Mouse (Mus musculus): ENCODE results near the gene Sgsm2. TPM values are rescaled to one million over a fixed set of nuclear protein-coding genes. Genes with fewer than 3 reads are reported as not detected.

Sgsm2 gene
- polyA plus RNA-seq, 1 experiment = 14.5 TPM

DNA sequence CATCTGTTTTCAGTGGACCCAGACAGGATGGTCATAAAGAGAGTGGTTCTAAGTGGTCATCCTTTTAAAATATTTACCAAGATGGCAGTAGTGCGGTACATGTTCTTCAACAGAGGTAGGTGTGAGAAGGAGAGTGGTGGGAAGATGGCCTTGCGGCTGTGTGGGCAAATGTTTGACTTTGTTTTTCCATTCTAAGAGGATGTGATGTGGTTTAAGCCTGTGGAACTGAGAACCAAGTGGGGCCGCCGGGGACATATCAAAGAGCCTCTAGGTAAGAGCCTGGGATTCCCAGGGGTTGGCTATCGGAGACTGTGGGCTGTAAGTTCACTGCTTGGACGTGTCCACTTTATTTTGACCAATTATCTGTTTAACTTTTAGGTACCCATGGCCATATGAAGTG is 11.0 kb upstream of the Sgsm2 start:
- no peaks in the 10 kb centered on the region for H3K4me1 ChIP-seq (replicated peaks; ENCODE audit: control insufficient read depth, insufficient read depth, low read length)
- no peak overlapping the region for H3K27ac ChIP-seq (ENCODE audit: control insufficient read depth, insufficient read depth, low read length)
- TF ChIP-seq POLR2A (IDR thresholded peaks at IDR 0.05; ENCODE audit: control insufficient read depth, extremely low read depth, insufficient read depth, low read length, poor library complexity) (no peak), CTCF (IDR thresholded peaks at IDR 0.05; ENCODE audit: borderline replicate concordance, control insufficient read depth, extremely low read depth, insufficient read depth, low read length, poor library complexity) (no peak)
- H3K4me3 ChIP-seq (ENCODE audit: control insufficient read depth, insufficient read depth, low read length) = no peak overlapping the region
- peaks cover 66% of the 10 kb centered on the region for H3K36me3 ChIP-seq (ENCODE audit: control insufficient read depth, insufficient read depth, low read length)
- no peak for DNase-seq
- no peaks in the 10 kb centered on the region for H3K27me3 ChIP-seq (ENCODE audit: control insufficient read depth, insufficient read depth, low read length)
- 94% methylated on average over 6 of the region's 6 CpGs for WGBS

DNA sequence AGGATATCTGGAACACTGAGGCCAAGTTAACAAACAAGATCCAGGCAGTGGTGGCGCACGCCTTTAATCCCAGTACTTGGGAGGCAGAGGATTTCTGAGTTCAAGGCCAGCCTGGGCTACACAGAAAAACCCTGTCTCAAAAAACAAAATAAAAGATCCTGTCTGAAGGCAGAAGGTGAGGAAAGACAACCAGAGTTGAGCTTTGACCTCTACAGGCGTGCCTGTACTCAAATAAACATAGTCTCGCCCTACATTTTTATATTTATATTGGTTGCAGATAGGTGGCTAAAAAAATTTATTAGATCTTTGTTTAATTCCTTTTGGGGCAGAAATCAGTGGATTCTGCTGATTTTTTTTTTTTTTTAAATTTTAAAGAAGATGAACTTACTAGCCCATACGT is 5.6 kb upstream of the Sgsm2 start:
- 97% methylated on average over 5 of the region's 5 CpGs for WGBS
- Histone ChIP-seq H3K4me1 (replicated peaks; ENCODE audit: control insufficient read depth, insufficient read depth, low read length) (0 out of 2 replicates have a peak, but pooled peaks cover 3% of the 10 kb centered on the region), H3K4me3 (ENCODE audit: control insufficient read depth, insufficient read depth, low read length) (no peak overlapping the region), H3K27me3 (ENCODE audit: control insufficient read depth, insufficient read depth, low read length) (no peaks in the 10 kb centered on the region), H3K36me3 (ENCODE audit: control insufficient read depth, insufficient read depth, low read length) (peaks cover 70% of the 10 kb centered on the region), H3K27ac (ENCODE audit: control insufficient read depth, insufficient read depth, low read length) (no peak overlapping the region)
- no peak for DNase-seq
- no peak for TF ChIP-seq CTCF (IDR thresholded peaks at IDR 0.05; ENCODE audit: borderline replicate concordance, control insufficient read depth, extremely low read depth, insufficient read depth, low read length, poor library complexity)
- no peak for TF ChIP-seq POLR2A (IDR thresholded peaks at IDR 0.05; ENCODE audit: control insufficient read depth, extremely low read depth, insufficient read depth, low read length, poor library complexity)

DNA sequence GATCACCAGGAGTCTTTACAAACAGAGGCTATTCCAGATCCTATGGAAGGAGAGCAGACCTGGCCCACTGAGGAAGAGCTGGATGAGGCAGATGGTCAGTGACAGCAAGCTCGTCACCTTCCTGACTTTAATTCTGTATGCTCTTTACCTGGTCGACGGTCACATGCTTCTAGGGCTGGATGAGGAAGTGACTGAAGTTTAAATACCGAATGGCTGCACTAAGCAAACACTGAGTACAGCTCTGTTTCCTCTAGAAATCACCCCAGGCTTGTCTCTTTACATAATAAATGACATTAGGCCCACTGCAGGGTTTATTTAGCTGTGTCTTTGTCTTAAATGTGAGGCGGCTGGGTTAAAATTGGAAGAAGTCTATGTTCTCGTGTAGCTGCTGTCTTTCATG is 4.7 kb upstream of the Sgsm2 start:
- 0 out of 2 replicates have a peak, but pooled peaks cover 3% of the 10 kb centered on the region for H3K4me1 ChIP-seq (replicated peaks; ENCODE audit: control insufficient read depth, insufficient read depth, low read length)
- H3K27me3 ChIP-seq (ENCODE audit: control insufficient read depth, insufficient read depth, low read length) = no peaks in the 10 kb centered on the region
- 86% methylated on average over 6 of the region's 6 CpGs for WGBS
- no peak overlapping the region for H3K27ac ChIP-seq (ENCODE audit: control insufficient read depth, insufficient read depth, low read length)
- H3K36me3 ChIP-seq (ENCODE audit: control insufficient read depth, insufficient read depth, low read length) = peaks cover 62% of the 10 kb centered on the region
- H3K4me3 ChIP-seq (ENCODE audit: control insufficient read depth, insufficient read depth, low read length) = no peak overlapping the region
- DNase-seq = no peak
- TF ChIP-seq CTCF (IDR thresholded peaks at IDR 0.05; ENCODE audit: borderline replicate concordance, control insufficient read depth, extremely low read depth, insufficient read depth, low read length, poor library complexity) (no peak), POLR2A (IDR thresholded peaks at IDR 0.05; ENCODE audit: control insufficient read depth, extremely low read depth, insufficient read depth, low read length, poor library complexity) (no peak)

DNA sequence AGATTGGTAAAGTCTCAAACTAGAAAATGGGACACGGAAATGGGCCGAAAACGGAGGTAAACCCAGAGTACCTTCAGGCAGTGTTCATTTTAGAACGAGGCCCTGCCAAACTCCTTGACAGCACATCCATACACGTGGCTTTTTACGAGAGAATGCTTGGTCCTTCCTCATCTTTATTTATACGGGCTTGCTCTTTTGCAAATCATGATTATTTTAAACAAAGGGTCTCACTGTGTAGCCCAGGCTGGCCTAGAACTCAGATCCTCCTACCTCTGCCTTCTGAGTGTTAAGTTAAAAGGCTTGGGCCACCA is 1.6 kb upstream of the Sgsm2 start:
- WGBS = 1% methylated on average over 7 of the region's 7 CpGs
- Histone ChIP-seq H3K4me3 (ENCODE audit: control insufficient read depth, insufficient read depth, low read length) (peak overlapping the region; percentile 62), H3K4me1 (replicated peaks; ENCODE audit: control insufficient read depth, insufficient read depth, low read length) (peaks cover 8% of the 10 kb centered on the region; the same call in 1 of the 2 replicates), H3K27me3 (ENCODE audit: control insufficient read depth, insufficient read depth, low read length) (no peaks in the 10 kb centered on the region), H3K36me3 (ENCODE audit: control insufficient read depth, insufficient read depth, low read length) (peaks cover 33% of the 10 kb centered on the region), H3K27ac (ENCODE audit: control insufficient read depth, insufficient read depth, low read length) (peak overlapping the region; percentile 24; the same call in 1 of the 2 replicates)
- DNase-seq = no peak
- no peak for TF ChIP-seq POLR2A (IDR thresholded peaks at IDR 0.05; ENCODE audit: control insufficient read depth, extremely low read depth, insufficient read depth, low read length, poor library complexity)
- no peak for TF ChIP-seq CTCF (IDR thresholded peaks at IDR 0.05; ENCODE audit: borderline replicate concordance, control insufficient read depth, extremely low read depth, insufficient read depth, low read length, poor library complexity)

DNA sequence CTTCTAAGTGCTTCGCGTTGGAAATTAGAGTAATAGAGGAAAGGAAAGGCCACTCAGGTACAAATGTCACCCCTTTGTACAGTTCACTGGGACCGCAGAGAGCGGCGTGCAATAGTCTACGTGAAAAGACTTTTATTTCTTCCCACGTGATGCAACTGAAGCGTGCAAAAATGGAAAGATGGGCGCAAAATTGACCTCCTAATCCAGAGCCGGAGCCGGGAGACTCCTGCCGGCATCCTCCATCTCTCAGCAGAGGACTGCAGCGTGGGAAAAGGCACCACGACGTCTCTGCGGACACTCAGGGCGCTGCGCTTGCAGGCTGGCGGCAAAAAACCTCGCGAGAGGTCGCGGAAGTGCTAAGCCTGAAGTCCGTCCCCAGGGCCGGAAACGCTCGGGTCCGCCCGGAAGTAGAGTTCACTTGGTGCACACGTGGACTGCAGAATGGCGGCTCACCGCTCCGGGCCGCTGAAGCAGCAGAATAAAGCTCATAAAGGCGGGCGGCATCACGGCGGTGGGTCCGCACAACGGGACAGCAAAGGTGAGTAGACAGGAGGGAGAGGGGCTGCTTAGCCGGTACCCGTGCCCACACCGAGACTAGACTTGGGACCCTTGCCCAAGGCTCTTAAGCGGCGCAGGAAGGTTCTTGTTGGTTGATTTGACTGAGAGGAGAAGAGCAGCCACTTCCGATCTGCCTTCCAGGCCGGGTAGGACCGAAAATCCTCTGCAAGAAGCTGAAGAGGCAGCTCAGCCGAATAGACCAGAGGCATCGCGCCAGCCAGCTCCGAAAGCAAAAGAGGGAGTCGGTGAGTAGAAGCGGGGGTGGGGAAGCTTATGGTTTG is 1.0 kb upstream of the Sgsm2 start, which contains the start of gene Tsr1:
TSS of gene Tsr1 (plus strand) at position 394 of the 839 bp plus-strand sequence.
- H3K27me3 ChIP-seq (ENCODE audit: control insufficient read depth, insufficient read depth, low read length) = no peaks in the 10 kb centered on the region
- TF ChIP-seq CTCF (IDR thresholded peaks at IDR 0.05; ENCODE audit: borderline replicate concordance, control insufficient read depth, extremely low read depth, insufficient read depth, low read length, poor library complexity) (no peak), POLR2A (IDR thresholded peaks at IDR 0.05; ENCODE audit: control insufficient read depth, extremely low read depth, insufficient read depth, low read length, poor library complexity) (peak; percentile 55; the same call in 1 of the 2 replicates)
- WGBS = under 1% methylated on average over 54 of the region's 54 CpGs
- H3K36me3 ChIP-seq (ENCODE audit: control insufficient read depth, insufficient read depth, low read length) = peaks cover 27% of the 10 kb centered on the region
- H3K4me1 ChIP-seq (replicated peaks; ENCODE audit: control insufficient read depth, insufficient read depth, low read length) = peaks cover 8% of the 10 kb centered on the region; the same call in 1 of the 2 replicates
- peak; percentile 88 for DNase-seq
- H3K4me3 ChIP-seq (ENCODE audit: control insufficient read depth, insufficient read depth, low read length) = peak within 1 kb of the TSS; percentile 62
- H3K27ac ChIP-seq (ENCODE audit: control insufficient read depth, insufficient read depth, low read length) = peak within 1 kb of the TSS; percentile 51

DNA sequence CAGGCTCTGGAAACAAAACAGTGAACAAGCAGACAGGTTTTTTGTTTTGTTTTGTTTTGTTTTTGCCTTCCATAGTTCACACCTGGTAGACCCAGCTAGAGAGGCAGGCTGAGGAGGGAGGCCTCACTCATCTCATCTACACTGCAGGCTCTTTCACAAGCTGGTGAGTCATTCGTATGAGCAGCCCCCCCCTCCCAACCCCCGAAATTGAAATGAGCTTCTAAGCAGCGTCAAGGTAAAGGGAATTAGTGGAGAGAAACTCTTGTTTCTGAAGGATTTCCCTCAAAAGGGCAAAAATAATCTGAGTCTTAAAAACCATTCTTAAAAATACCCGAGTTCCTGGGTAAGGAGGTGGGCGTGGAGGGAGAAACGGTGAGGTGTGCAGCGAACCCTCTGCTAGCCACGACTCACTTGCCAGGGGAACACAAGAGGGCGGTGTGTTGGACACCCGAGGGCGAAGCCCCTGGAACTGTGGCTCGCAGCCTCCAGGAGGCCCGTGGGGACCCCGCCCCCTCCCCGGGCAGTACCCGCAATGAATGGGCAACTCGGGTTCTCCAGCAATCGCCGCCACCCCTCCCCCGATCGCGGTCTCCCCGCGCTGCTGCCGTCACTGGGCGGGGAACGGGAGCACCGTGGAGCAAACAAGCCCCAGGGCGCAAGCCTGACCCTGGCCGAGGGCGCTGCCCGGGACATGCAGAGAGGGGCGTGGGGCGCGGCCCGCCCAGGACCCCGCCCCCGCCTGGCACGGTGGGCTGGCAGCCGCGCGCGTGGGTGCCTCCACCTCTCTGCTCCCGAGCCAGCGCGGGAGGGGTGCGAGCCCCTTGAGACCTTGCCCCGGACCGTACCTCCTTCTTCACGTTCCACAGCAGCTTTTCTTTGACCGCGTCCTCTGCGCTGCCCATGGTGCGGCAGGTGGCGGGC is 620 bp downstream of the Sgsm2 start:
- Histone ChIP-seq H3K27ac (ENCODE audit: control insufficient read depth, insufficient read depth, low read length) (no peak overlapping the region), H3K4me3 (ENCODE audit: control insufficient read depth, insufficient read depth, low read length) (peak overlapping the region; percentile 62), H3K4me1 (replicated peaks; ENCODE audit: control insufficient read depth, insufficient read depth, low read length) (peaks cover 8% of the 10 kb centered on the region; the same call in 1 of the 2 replicates), H3K27me3 (ENCODE audit: control insufficient read depth, insufficient read depth, low read length) (no peaks in the 10 kb centered on the region), H3K36me3 (ENCODE audit: control insufficient read depth, insufficient read depth, low read length) (peaks cover 14% of the 10 kb centered on the region)
- WGBS = 1% methylated on average over 55 of the region's 55 CpGs
- TF ChIP-seq CTCF (IDR thresholded peaks at IDR 0.05; ENCODE audit: borderline replicate concordance, control insufficient read depth, extremely low read depth, insufficient read depth, low read length, poor library complexity) (peak; percentile 46; the same call in 1 of the 2 replicates), POLR2A (IDR thresholded peaks at IDR 0.05; ENCODE audit: control insufficient read depth, extremely low read depth, insufficient read depth, low read length, poor library complexity) (no peak)
- no peak for DNase-seq

Measured in thymus, adult 2 months (tissue).